Mouse (Mus musculus) limb, embryonic 15.5 days (tissue): ENCODE measurements around the gene Pigq. TPM values are rescaled to one million over a fixed set of nuclear protein-coding genes. Genes with fewer than 3 reads are reported as not detected.

Source experiments
- ATAC-seq: fragments of 200-750 bp; cut with Nextera tagmentation; 2 replicates; pipeline ENCODE4 v1.8.0; 2017; ENCODE audit warnings: low read depth, moderate TSS enrichment; ENCODE audit not compliant: insufficient number of reproducible peaks, low FRiP score, low TSS enrichment
- H3K27ac ChIP-seq: fragments of 300-500 bp; sonication (generic); 2 replicates; pipeline ENCODE4 v1.5.1; 2015; ENCODE audit warnings: moderate library complexity, mild to moderate bottlenecking, inconsistent platforms
- H3K27me3 ChIP-seq: fragments of 300-500 bp; sonication (generic); 2 replicates; pipeline ENCODE4 v1.6.1; 2015; ENCODE audit warnings: inconsistent platforms
- H3K36me3 ChIP-seq: fragments of 300-500 bp; sonication (generic); 2 replicates; pipeline ENCODE4 v1.6.1; 2015; ENCODE audit warnings: inconsistent platforms
- H3K4me1 ChIP-seq: fragments of 300-500 bp; sonication (generic); 2 replicates; pipeline ENCODE4 v1.6.1; 2015; ENCODE audit warnings: inconsistent platforms
- H3K4me2 ChIP-seq: fragments of 300-500 bp; sonication (generic); 2 replicates; pipeline ENCODE4 v1.6.1; 2015; ENCODE audit warnings: mild to moderate bottlenecking, inconsistent platforms
- H3K4me3 ChIP-seq: fragments of 300-500 bp; sonication (generic); 2 replicates; pipeline ENCODE4 v1.5.1; 2015; ENCODE audit warnings: mild to moderate bottlenecking, inconsistent platforms
- H3K9ac ChIP-seq: fragments of 300-500 bp; sonication (generic); 2 replicates; pipeline ENCODE4 v1.6.1; 2015; ENCODE audit warnings: inconsistent platforms
- H3K9me3 ChIP-seq: fragments of 300-500 bp; sonication (generic); 2 replicates; pipeline ENCODE4 v1.6.1; 2016; ENCODE audit warnings: inconsistent platforms
- WGBS: fragments of 180-500 bp; shearing (Covaris S2); methylation state at CpG from one replicate; pipeline ENCODE4 v1.1.7; 2015; 5-methylcytosine and 5-hydroxymethylcytosine counted together
- polyA plus RNA-seq: library from polyadenylated mRNA; unstranded; fragments of >200 nt; fragmentation: Nextera tagmentation; extraction: Ambion mirVana; gene quantifications from 2 replicates; pipeline ENCODE4 v1.2.1, GENCODE M21; 2015

Pigq gene
- polyA plus RNA-seq, 1 experiment from 2014 or later: 45.7 TPM

GRCm38 (mm10) chr17:25877741-25878610, 66.8 kb downstream of the Pigq start:
- Histone ChIP-seq H3K36me3 (peaks cover 36% of the 10 kb centered on the region), H3K9me3 (no peaks in the 10 kb centered on the region), H3K4me1 (peaks cover 40% of the 10 kb centered on the region), H3K27me3 (no peaks in the 10 kb centered on the region), H3K9ac (no peak overlapping the region), H3K27ac (no peak overlapping the region), H3K4me3 (no peak overlapping the region), H3K4me2 (no peak overlapping the region)
- no peak for ATAC-seq
- WGBS: 91% methylated on average over 32 of the region's 32 CpGs

GRCm38 (mm10) chr17:25877025-25877424, 67.7 kb downstream of the Pigq start:
- no peak overlapping the region for H3K4me3 ChIP-seq
- H3K9ac ChIP-seq: no peak overlapping the region

More at GRCm38 (mm10) chr17:25877025-25877424, 67.7 kb downstream of the Pigq start:
- no peaks in the 10 kb centered on the region for H3K9me3 ChIP-seq
- no peak for ATAC-seq
- H3K27ac ChIP-seq: no peak overlapping the region
- peaks cover 27% of the 10 kb centered on the region for H3K36me3 ChIP-seq
- H3K27me3 ChIP-seq: no peaks in the 10 kb centered on the region
- 92% methylated on average over 3 of the region's 3 CpGs for WGBS
- peaks cover 40% of the 10 kb centered on the region for H3K4me1 ChIP-seq
- no peak overlapping the region for H3K4me2 ChIP-seq

Other genes with a start within 250 kb of the Pigq start
- 4.8 and 6.1 TPM in 2 replicates for gene Gng13, start 227.8 kb downstream of the Pigq start, polyA plus RNA-seq
- gene Chtf18, start 217.5 kb downstream of the Pigq start, polyA plus RNA-seq: 20.9 and 21.2 TPM in 2 replicates
- gene Rpusd1, start 217.3 kb downstream of the Pigq start, polyA plus RNA-seq: 22.8 and 23.3 TPM in 2 replicates
- gene Mslnl, start 208.9 kb downstream of the Pigq start, polyA plus RNA-seq: 0.13 and 0.17 TPM in 2 replicates
- gene Msln, start 190.6 kb downstream of the Pigq start, polyA plus RNA-seq: 38.4 and 40.6 TPM in 2 replicates
- gene Narfl, start 171.2 kb downstream of the Pigq start, polyA plus RNA-seq: 26.7 and 27.2 TPM in 2 replicates
- 53.2 and 54.4 TPM in 2 replicates for gene Haghl, start 159.3 kb downstream of the Pigq start, polyA plus RNA-seq
- 0.09 and 0.14 TPM in 2 replicates for gene Ccdc78, start 158.4 kb downstream of the Pigq start, polyA plus RNA-seq
- gene Fam173a, start 152.0 kb downstream of the Pigq start, polyA plus RNA-seq: 85.7 and 95.6 TPM in 2 replicates
- 0.56 and 0.58 TPM in 2 replicates for gene AC134908.4, start 149.3 kb downstream of the Pigq start, polyA plus RNA-seq
- 39.1 and 40.0 TPM in 2 replicates for gene Metrn, start 147.8 kb downstream of the Pigq start, polyA plus RNA-seq
- 2.0 and 2.7 TPM in 2 replicates for gene Fbxl16, start 135.9 kb downstream of the Pigq start, polyA plus RNA-seq
- gene Wdr24, start 121.3 kb downstream of the Pigq start, polyA plus RNA-seq: 24.6 and 26.5 TPM in 2 replicates
- gene Jmjd8, start 116.1 kb downstream of the Pigq start, polyA plus RNA-seq: 47.2 and 48.9 TPM in 2 replicates
- 346 and 387 TPM in 2 replicates for gene Stub1, start 111.5 kb downstream of the Pigq start, polyA plus RNA-seq
- gene Rhbdl1, start 107.6 kb downstream of the Pigq start, polyA plus RNA-seq: 1.8 and 2.6 TPM in 2 replicates
- gene Gm20683, start 103.2 kb downstream of the Pigq start, polyA plus RNA-seq: 1.8 and 2.6 TPM in 2 replicates
- gene Rhot2, start 100.1 kb downstream of the Pigq start, polyA plus RNA-seq: 21.9 and 25.4 TPM in 2 replicates
- 16.8 and 21.3 TPM in 2 replicates for gene Wdr90, start 83.4 kb downstream of the Pigq start, polyA plus RNA-seq
- 16.7 and 22.2 TPM in 2 replicates for gene Mcrip2, start 76.2 kb downstream of the Pigq start, polyA plus RNA-seq
- gene Mettl26, start 69.9 kb downstream of the Pigq start, polyA plus RNA-seq: 45.3 and 48.0 TPM in 2 replicates
- 0.63 and 0.65 TPM in 2 replicates for gene Wfikkn1, start 64.1 kb downstream of the Pigq start, polyA plus RNA-seq
- 30.7 and 35.2 TPM in 2 replicates for gene Rab40c, start 25.2 kb downstream of the Pigq start, polyA plus RNA-seq
- 0.42 TPM in 1 of 2 replicates, not detected in the other for gene Nhlrc4, start within 50 bp of the Pigq start, polyA plus RNA-seq
- 0.06 and 0.14 TPM in 2 replicates for gene A930017K11Rik, start 7.6 kb upstream of the Pigq start, polyA plus RNA-seq
- gene Capn15, start 40.9 kb upstream of the Pigq start, polyA plus RNA-seq: 24.5 and 29.0 TPM in 2 replicates
- 13.1 and 16.8 TPM in 2 replicates for gene Rab11fip3, start 124.6 kb upstream of the Pigq start, polyA plus RNA-seq
- 39.8 and 40.9 TPM in 2 replicates for gene Decr2, start 145.4 kb upstream of the Pigq start, polyA plus RNA-seq
- 92.6 and 95.8 TPM in 2 replicates for gene Nme4, start 150.7 kb upstream of the Pigq start, polyA plus RNA-seq
- gene Tmem8, start 168.4 kb upstream of the Pigq start, polyA plus RNA-seq: 2.0 and 2.7 TPM in 2 replicates
- gene Mrpl28, start 178.6 kb upstream of the Pigq start, polyA plus RNA-seq: 178 and 185 TPM in 2 replicates
- 9.3 TPM in 2 replicates for gene Axin1, start 193.8 kb upstream of the Pigq start, polyA plus RNA-seq